Mouse (Mus musculus) thymus, postnatal 25 days (tissue): Measurements from ENCODE around the gene Acap2.

Source experiments
- DNase-seq: peaks from one replicate; pipeline ENCODE4 v3.0.0; 2022

The Acap2 gene

GRCm38 (mm10) chr16:31167017-31167887, 33.8 kb downstream of the Acap2 start:
- DNase-seq: no peak

- no peak for DNase-seq
Measured at GRCm38 (mm10) chr16:31165907-31166306, 35.1 kb downstream of the Acap2 start.

GRCm38 (mm10) chr16:31165467-31165866, 35.6 kb downstream of the Acap2 start:
- DNase-seq: no peak

- DNase-seq: no peak
Measured at GRCm38 (mm10) chr16:31164125-31164524, 36.9 kb downstream of the Acap2 start.

- DNase-seq: no peak
Measured at GRCm38 (mm10) chr16:31160486-31160885, 40.6 kb downstream of the Acap2 start.

GRCm38 (mm10) chr16:31159491-31159890, 41.6 kb downstream of the Acap2 start:
- DNase-seq: no peak

GRCm38 (mm10) chr16:31149841-31150240, 51.2 kb downstream of the Acap2 start:
- no peak for DNase-seq

- no peak for DNase-seq
Measured at GRCm38 (mm10) chr16:31148891-31149290, 52.2 kb downstream of the Acap2 start.

GRCm38 (mm10) chr16:31147766-31148165, 53.3 kb downstream of the Acap2 start:
- DNase-seq: no peak

- no peak for DNase-seq
Measured at GRCm38 (mm10) chr16:31141916-31142315, 59.1 kb downstream of the Acap2 start.

- no peak for DNase-seq
Measured at GRCm38 (mm10) chr16:31136616-31137253, 64.3 kb downstream of the Acap2 start.

- DNase-seq: no peak
Measured at GRCm38 (mm10) chr16:31135519-31135918, 65.5 kb downstream of the Acap2 start.

GRCm38 (mm10) chr16:31131531-31131930, 69.5 kb downstream of the Acap2 start:
- DNase-seq: no peak

- no peak for DNase-seq
Measured at GRCm38 (mm10) chr16:31128116-31128515, 72.9 kb downstream of the Acap2 start.

- DNase-seq: no peak
Measured at GRCm38 (mm10) chr16:31124991-31125390, 76.1 kb downstream of the Acap2 start.

- DNase-seq: no peak
Measured at GRCm38 (mm10) chr16:31121612-31122011, 79.4 kb downstream of the Acap2 start.

- DNase-seq: no peak
Measured at GRCm38 (mm10) chr16:31113596-31113995, 87.4 kb downstream of the Acap2 start.

GRCm38 (mm10) chr16:31101352-31101751, 99.7 kb downstream of the Acap2 start:
- no peak for DNase-seq

- no peak for DNase-seq
Measured at GRCm38 (mm10) chr16:31099906-31100305, 101.1 kb downstream of the Acap2 start.

- DNase-seq: no peak
Measured at GRCm38 (mm10) chr16:31094036-31094435, 107.0 kb downstream of the Acap2 start.

GRCm38 (mm10) chr16:31093186-31093585, 107.9 kb downstream of the Acap2 start:
- no peak for DNase-seq

GRCm38 (mm10) chr16:31081891-31082290, 119.2 kb downstream of the Acap2 start:
- no peak for DNase-seq

- DNase-seq: peak; percentile 96
Measured at GRCm38 (mm10) chr16:31081125-31081664, 119.8 kb downstream of the Acap2 start, which contains the start of gene Xxylt1. TSS of gene Xxylt1 (minus strand) at chr16:31081432.

- DNase-seq: no peak
Measured at GRCm38 (mm10) chr16:31080573-31081051, 120.4 kb downstream of the Acap2 start.
